Mouse (Mus musculus) adrenal gland, adult (tissue): Measurements from ENCODE around the gene Rufy2.

ENCODE experiments used
- DNase-seq, 2 experiments: peaks; one replicate each; pipeline ENCODE4 v3.0.0; 2022 to 2023; ENCODE audit warnings: low spot score in 1 of 2; ENCODE audit not compliant: inconsistent age in 2 of 2

Rufy2 gene

GRCm38 (mm10) chr10:63014168-63014567, 34.1 kb downstream of the Rufy2 start:
- DNase-seq = peak in 1 of 2 experiments; percentile 17

- DNase-seq = no peak
Observed at GRCm38 (mm10) chr10:63019304-63019703, 39.3 kb downstream of the Rufy2 start.

DNA sequence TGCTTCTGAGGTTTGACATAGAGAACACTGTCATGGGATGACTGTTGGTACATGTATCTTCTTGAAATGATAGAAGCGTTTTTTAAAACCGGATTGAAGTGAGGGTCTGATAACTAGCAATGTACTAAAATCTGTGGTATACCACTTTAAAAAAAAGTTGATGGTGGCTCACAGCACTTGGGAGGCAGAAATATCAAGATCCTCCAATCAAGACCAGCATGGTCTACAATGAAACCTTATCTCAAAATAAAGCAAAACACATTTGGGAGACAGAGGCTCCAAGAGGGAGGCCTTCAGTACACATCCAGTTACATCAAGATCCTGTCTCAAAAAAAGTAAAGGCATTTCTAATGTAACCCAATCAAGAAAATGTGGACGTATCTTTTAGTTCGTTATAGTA, 41.7 kb downstream of the Rufy2 start:
- peak in 1 of 2 experiments; percentile 50 for DNase-seq

GRCm38 (mm10) chr10:63022541-63023120, 42.6 kb downstream of the Rufy2 start:
- no peak for DNase-seq

- DNase-seq = peak; percentile 81 to 94
Observed at GRCm38 (mm10) chr10:63023121-63023748, 43.2 kb downstream of the Rufy2 start.

DNA sequence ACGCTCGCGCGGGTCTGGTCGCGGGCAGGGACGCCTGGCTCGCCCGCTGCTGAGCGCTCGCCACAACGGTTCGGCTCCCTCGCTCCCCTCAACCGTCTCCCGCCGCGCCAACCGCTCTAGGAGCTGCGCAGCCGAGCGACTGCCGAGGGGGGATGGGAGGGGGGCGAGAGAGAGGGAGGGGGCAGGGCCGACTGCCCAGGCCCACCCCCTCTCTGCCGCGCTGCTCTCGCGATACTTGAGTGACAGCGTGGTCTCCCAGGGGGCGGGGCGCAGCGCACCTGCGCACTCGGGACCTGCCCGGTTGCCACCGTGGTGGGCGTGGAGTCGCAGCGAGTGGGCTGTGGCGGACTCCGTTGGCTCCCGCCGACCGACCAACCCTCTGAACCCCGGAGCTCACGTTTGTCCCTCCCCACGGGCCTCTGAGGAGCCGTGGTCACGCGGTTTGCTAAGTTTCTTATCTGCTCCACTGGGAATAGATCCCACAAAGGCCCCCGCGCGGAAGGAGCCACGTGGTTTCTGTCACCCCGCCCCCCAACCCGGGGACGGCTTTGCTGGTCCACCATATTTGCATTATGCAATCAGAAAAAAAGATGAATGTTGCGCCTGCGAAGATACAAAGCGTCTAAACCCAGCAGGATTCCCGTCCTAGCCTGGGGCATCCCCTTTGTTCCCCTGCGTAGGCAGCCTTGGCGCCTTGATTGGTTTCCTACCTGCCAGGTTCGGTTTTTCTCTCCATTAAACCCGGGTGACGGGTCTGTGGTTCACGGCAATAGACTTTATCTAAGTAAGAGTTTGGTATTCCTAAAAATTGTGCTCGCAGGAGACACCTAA, 43.9 kb downstream of the Rufy2 start, which contains the start of the genes Hnrnph3 and Pbld2:
Gene Hnrnph3 (minus strand): TSS at position 469 of the 831 bp plus-strand sequence.
Gene Pbld2 (plus strand): TSS at position 567 of the 831 bp plus-strand sequence.
- peak; percentile 100 for DNase-seq

DNA sequence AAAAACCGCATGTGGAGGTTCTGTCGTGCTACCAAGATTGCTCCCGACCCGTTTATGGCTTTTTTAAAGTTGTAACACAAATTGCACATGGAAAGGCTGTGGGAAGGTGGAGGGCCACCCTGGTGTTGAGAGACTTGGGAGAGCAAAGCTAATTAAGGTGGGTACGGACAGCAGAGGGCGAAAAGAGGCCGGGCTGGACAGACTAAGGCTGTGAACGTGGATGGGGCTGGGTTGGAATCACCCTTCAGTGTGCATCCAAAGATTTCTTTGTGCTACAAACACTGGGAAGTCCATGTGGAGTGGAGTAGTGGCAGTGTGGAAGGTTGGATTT, 44.5 kb downstream of the Rufy2 start:
- peak in 1 of 2 experiments; percentile 78 for DNase-seq

DNA sequence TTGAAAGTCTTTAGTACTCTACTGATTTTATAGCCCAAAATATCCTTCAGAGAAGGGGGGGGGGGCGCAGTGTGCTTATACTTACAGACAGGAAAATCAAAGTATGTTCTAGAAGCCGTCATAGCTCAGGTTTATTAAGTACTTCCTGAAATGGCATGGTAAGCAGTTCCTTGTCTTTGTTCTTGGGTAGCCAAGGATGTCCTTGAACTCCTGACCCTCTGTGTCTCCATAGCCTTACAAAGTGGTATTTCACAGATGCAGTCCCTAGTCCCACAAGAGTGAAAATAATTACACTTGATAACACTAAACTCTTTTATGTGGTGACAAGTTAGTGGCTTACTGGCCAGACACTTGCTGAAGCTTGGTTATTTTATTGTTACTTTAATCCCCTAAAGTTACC, 45.0 kb downstream of the Rufy2 start:
- DNase-seq = no peak

DNA sequence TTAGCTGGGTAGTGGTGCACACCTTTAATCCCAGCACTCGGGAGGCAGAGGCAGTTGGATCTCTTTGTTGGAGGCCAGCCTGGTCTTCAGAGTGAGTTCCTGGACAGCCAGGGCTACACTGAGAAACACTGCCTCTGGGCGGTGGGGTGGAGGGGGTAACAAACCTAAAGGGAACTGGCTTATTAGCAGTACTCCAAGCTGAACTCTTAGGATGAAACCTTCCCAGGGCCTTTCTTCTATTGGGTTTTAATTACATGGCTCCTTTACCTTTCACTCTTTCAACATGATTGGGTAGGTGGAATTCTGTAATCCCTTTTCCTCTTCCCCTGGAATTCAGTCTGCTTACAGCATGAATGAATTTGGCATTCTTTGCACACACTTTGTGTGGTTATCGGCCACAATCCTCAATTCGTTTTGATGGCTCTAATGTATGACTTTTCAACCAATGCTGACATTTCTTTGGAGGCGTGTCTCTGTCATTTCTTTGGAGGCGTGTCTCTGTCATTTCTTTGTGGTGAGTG, 45.5 kb downstream of the Rufy2 start:
- peak; percentile 29 to 61 for DNase-seq

DNA sequence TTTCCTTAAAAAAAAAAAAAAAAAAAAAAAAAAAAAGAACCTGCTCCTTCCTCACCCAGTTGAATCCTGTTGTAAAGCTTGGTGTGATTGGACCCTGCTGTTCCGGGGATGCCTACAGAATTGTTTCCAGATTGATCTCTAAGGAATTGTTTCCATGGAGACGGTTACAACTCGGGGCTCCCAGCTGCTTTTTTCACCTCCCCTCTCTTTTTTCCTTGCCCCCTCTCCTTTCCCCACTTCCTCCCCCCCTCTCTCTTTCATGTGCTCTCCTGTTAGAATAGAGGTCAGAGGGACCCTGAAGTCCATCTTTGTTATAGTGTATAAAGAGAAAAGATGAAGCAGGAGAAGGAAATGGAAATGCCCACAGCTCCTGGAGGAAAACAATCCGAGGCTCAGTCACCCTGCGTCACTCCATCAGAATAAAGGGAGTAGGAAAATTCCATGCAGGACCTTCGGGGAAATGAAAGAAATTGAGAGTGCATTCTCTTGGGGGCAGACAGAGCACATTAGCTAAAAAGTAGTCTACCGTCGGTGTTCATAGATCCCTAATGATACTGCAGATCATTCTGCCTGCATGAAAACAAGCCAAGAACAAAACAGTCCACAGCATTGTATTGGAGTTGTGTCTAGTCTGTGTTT, 46.3 kb downstream of the Rufy2 start:
- DNase-seq = peak in 1 of 2 experiments; percentile 65

GRCm38 (mm10) chr10:63026795-63027160, 46.8 kb downstream of the Rufy2 start:
- no peak for DNase-seq

DNA sequence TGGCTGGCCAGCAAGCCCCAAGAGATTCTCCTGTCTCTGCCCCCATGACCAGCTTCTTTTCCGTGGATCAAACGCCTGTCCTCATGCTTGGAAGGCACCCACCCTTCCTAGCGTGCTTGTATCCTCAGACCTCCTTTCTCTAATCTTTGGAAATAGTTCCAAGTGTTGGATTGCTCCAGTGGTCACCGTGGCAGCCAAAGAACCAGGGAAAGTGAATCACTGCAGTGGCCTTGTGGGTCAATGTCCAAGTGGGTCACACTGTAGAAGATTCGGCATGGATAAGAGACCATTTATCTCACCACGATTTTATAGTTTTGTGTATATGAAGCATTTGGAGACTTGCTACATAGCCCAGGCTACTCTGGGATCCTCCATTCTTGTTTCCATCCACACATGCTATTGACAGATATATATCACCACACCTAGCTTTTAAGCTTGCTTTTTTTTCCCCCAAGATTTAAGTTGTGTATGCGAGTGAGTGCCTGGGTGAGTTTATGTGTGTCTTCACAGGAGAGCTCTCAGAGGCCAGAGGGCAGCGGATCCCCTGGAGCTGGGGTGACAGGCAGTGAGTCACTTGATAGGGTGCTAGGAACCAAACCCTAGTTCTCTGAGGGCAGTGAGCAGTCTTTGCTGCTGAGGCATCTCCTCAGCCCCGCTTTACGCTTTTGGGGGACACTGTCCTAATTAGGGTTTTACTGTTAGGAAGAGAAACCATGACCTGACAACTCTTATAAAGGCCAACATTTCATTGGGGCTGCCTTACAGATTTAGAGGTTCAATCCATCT, 47.5 kb downstream of the Rufy2 start:
- peak; percentile 65 to 85 for DNase-seq

GRCm38 (mm10) chr10:63028396-63028795, 48.4 kb downstream of the Rufy2 start:
- DNase-seq = peak in 1 of 2 experiments; percentile 18

DNA sequence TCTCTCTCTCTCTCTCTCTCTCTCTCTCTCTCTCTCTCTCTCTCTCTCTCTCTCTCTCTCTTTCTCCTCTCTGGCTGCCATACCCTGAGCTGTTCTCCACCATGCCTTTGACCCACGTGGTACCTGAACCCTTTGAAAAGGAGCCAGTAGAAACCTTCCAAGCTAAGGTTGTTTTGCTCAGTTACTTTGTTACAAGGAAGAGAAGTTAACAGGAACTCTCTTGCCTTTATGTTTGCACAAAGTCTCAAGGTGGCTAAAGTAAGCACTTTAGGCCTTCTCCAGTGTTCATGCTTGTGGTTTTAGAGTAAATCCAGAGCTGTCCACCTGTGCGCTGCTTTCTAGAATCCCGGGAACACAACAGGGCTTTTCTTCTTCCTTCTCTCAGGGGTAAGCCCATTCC, 52.2 kb downstream of the Rufy2 start:
- DNase-seq = no peak

- no peak for DNase-seq
Observed at GRCm38 (mm10) chr10:63032956-63033355, 52.9 kb downstream of the Rufy2 start.

DNA sequence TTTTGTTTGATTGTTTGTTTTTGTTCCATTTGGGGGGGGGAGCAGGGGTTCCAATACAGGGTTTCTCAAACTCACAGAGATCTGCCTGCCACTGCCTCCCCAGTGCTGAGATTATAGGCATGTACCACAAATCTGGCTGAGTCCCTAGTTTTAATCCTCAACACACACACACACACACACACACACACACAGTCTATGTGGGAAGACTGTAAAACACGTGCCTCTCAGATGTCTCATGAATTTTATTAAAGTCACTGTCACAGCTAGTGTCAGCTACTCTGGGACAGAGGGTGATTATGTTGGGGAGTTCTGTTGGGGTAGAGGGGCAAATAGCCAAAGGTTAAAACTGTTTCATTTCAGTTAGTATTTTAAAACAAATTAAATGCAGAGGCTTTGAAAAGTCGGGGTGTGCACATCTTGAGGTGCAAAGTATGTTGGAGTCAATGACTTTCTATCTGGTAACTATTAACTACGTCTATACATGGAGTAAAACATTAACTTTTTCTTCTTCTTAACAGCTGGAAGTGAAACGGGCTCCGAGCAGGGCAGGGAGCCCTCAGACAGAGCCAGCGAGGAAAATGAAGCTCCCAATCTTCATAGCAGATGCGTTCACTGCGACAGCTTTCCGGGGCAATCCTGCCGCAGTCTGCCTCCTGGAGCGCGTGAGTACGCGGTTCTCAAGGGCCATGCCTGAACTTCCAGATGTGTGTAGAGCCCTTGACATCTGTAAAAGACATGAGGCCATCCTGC, 58.7 kb downstream of the Rufy2 start:
- DNase-seq = no peak

DNA sequence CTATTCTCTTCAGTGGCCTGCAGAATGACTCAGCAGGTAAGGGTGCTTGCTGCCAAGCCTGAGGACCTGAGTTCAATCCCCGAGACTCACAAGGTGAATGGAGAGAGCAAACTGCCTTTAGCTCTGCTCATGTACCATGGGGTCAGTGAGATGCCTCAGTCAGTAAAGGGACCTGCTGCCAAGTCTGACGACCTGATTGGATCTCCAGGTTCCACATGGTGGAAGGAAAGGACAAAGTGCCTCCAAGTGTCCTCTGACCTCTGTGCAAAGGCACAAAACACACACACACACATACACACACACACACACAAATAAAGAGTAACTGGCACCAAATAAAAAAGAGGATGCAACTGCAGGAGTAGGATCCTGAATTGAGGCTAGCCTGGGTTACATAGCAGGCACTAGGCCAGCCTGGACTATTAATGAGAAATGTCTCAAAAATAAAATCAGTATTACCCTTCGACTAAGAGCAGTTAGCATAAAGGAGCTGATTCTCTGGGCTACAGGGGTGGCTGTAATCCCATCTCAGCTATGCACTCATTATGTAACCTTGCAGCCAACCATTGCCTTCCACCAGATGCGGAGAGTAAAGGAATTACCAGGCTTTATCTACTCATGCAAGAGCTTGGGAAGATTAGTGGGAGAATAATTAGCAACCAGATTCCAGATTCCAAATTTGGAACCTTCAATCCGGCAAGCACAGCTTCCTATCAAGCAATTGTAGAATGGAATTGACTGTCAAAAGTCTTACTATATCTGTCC, 60.0 kb downstream of the Rufy2 start:
- DNase-seq = peak in 1 of 2 experiments; percentile 14

DNA sequence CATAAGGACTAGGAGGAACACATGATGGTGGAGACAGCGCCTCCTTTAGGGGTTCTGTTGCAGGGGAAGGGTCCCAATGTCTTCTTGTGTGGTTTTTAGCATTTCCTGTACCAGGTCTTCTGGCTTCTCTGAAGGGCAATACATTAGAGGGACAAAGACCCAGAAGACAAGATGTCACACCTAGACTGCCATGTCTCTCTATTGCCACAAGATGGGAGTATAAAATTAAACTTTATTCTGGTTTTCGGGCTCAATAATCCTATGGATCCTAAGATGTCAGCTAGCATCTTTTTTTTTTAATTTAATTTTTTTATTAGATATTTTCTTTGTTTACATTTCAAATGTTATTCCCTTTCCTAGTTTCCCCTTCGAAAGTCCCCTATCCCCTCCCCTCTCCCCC, 63.1 kb downstream of the Rufy2 start:
- peak in 1 of 2 experiments; percentile 24 for DNase-seq

GRCm38 (mm10) chr10:63047751-63048150, 67.7 kb downstream of the Rufy2 start:
- DNase-seq = no peak
